Mouse (Mus musculus): Measurements from ENCODE around the gene Dnm3. TPM values are rescaled to one million over a fixed set of nuclear protein-coding genes. Genes with fewer than 3 reads are reported as not detected.

Gene Dnm3
- polyA plus RNA-seq, 1 experiment = 8.2 TPM

DNA sequence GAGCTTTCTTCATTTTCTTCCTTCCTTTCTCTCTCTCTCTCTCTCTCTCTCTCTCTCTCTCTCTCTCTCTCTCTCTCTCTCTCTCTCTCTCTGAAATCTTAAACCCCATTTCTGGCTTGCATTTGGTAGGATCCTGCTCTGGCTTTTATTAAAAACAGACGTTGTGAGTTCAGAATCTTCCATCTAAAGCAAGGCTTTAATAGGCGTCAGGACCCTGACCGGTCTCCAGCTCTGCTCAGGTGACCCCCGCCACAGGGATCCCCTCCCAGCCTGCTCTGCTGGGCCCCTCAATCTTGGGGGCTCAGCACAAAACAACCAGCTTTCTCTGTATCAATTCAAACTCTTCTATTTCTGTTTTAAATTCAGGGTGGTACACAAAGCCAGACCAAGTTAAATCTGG is 469.6 kb downstream of the Dnm3 start:
- Histone ChIP-seq H3K4me3 (ENCODE audit: insufficient read depth, low read depth, low read length) (no peak overlapping the region), H3K27me3 (replicated peaks; ENCODE audit: control insufficient read depth, insufficient read depth, low read length) (no peaks in the 10 kb centered on the region), H3K4me1 (ENCODE audit: control insufficient read depth, insufficient read depth, low read length) (peaks cover 5% of the 10 kb centered on the region; the same call in 1 of the 2 replicates), H3K27ac (ENCODE audit: insufficient read depth, low read depth, low read length) (no peak overlapping the region), H3K36me3 (ENCODE audit: control insufficient read depth, insufficient read depth, low read length) (no peaks in the 10 kb centered on the region)
- WGBS = 64% methylated on average over 4 of the region's 4 CpGs
- DNase-seq = no peak
- TF ChIP-seq CTCF (conservative IDR thresholded peaks at IDR 0.05; ENCODE audit: insufficient read depth, insufficient read length, low read depth, low read length) (no peak), POLR2A (IDR thresholded peaks at IDR 0.05; ENCODE audit: low read depth, low read length) (no peak)

DNA sequence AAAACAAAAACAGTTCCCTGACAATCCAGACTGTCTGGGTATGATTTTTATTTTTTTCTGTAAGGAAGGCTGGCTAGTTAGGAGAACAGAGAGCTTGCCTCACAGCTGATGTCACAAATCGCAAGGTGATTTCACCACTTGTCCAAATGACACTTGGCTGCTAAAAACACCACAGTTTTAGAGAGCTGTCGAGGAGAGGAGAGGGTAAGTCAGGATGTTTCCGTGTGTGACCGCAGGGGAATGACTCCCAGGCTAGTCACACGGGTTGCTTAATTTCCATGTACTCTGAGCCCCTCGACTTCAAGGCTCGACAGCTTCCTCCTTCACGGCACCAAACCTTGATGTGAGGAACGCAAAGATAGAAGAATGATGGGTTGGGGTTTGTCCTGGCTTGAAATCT is 471.7 kb downstream of the Dnm3 start:
- H3K4me1 ChIP-seq (ENCODE audit: control insufficient read depth, insufficient read depth, low read length) = peaks cover 5% of the 10 kb centered on the region; the same call in 1 of the 2 replicates
- no peaks in the 10 kb centered on the region for H3K27me3 ChIP-seq (replicated peaks; ENCODE audit: control insufficient read depth, insufficient read depth, low read length)
- no peak overlapping the region for H3K4me3 ChIP-seq (ENCODE audit: insufficient read depth, low read depth, low read length)
- WGBS = 81% methylated on average over 9 of the region's 9 CpGs
- TF ChIP-seq POLR2A (IDR thresholded peaks at IDR 0.05; ENCODE audit: low read depth, low read length) (no peak), CTCF (conservative IDR thresholded peaks at IDR 0.05; ENCODE audit: insufficient read depth, insufficient read length, low read depth, low read length) (no peak)
- H3K27ac ChIP-seq (ENCODE audit: insufficient read depth, low read depth, low read length) = no peak overlapping the region
- H3K36me3 ChIP-seq (ENCODE audit: control insufficient read depth, insufficient read depth, low read length) = no peaks in the 10 kb centered on the region
- no peak for DNase-seq

DNA sequence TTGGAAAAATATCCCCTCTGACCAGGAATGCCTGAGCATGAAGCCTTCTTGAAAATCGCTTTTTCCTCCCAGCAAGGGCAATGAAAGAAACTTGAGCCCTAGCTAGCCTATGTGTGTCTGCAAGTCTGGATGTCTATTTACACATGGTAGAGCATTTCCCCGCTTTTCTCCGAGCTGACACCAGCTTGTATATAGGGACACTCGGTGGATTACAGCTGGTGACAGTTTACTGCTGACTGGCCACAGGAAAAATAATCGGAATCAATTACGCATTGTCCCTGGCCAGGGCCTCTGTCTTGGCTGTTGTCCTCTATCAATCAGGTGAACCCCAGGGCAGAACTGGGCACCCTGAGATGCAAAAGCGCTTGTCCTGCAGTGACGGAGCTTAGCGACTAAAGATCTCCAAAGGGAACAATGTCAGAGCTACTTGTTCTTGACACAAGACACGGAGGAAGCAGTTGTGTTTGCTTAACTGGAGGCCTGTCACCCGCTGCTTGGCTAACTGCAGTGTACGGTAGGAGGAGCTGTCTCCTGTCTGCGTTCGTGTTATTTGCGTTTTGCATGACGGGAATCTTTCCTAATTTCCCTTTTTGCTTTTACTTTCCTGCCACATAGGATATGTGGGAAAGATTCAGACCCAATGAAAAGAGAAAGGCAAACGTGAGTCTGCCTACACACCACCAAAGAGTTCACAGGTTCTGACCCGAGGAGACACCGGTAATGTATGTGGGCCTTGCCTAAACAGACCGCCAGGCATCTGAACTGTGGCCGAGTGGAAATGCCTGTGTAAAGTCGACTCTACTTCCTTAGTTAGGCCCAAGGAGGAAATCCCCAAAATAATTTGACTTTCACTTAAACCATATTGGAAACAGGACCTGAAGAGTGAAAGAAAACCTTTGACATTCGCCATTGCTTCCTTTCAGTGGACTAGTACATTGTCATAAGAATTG is 472.7 kb downstream of the Dnm3 start:
- TF ChIP-seq POLR2A (IDR thresholded peaks at IDR 0.05; ENCODE audit: low read depth, low read length) (no peak), CTCF (conservative IDR thresholded peaks at IDR 0.05; ENCODE audit: insufficient read depth, insufficient read length, low read depth, low read length) (peak; percentile 79)
- Histone ChIP-seq H3K4me1 (ENCODE audit: control insufficient read depth, insufficient read depth, low read length) (peaks cover 5% of the 10 kb centered on the region; the same call in 1 of the 2 replicates), H3K36me3 (ENCODE audit: control insufficient read depth, insufficient read depth, low read length) (no peaks in the 10 kb centered on the region), H3K27ac (ENCODE audit: insufficient read depth, low read depth, low read length) (peak overlapping the region; percentile 81), H3K27me3 (replicated peaks; ENCODE audit: control insufficient read depth, insufficient read depth, low read length) (no peaks in the 10 kb centered on the region), H3K4me3 (ENCODE audit: insufficient read depth, low read depth, low read length) (peak overlapping the region; percentile 48)
- WGBS = 29% methylated on average over 23 of the region's 23 CpGs
- peak; percentile 79 for DNase-seq

DNA sequence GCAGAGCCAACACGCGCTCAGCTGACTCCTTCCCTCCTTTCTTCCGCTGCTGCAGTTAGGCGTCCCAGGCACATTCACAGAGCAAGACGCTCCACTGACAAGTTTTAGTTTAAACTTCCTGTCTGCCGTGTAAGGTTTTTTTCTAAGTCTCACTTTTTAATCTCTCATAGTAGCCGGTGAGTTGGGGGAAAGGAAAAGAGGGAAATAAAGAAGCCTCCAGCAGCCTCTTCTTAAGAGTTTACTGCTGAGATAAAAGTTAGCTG is 473.4 kb downstream of the Dnm3 start:
- Histone ChIP-seq H3K27me3 (replicated peaks; ENCODE audit: control insufficient read depth, insufficient read depth, low read length) (no peaks in the 10 kb centered on the region), H3K36me3 (ENCODE audit: control insufficient read depth, insufficient read depth, low read length) (no peaks in the 10 kb centered on the region), H3K4me3 (ENCODE audit: insufficient read depth, low read depth, low read length) (no peak overlapping the region), H3K4me1 (ENCODE audit: control insufficient read depth, insufficient read depth, low read length) (peaks cover 7% of the 10 kb centered on the region; the same call in 1 of the 2 replicates), H3K27ac (ENCODE audit: insufficient read depth, low read depth, low read length) (no peak overlapping the region)
- DNase-seq = no peak
- TF ChIP-seq CTCF (conservative IDR thresholded peaks at IDR 0.05; ENCODE audit: insufficient read depth, insufficient read length, low read depth, low read length) = no peak
- no peak for TF ChIP-seq POLR2A (IDR thresholded peaks at IDR 0.05; ENCODE audit: low read depth, low read length)
- 53% methylated on average over 7 of the region's 7 CpGs for WGBS

DNA sequence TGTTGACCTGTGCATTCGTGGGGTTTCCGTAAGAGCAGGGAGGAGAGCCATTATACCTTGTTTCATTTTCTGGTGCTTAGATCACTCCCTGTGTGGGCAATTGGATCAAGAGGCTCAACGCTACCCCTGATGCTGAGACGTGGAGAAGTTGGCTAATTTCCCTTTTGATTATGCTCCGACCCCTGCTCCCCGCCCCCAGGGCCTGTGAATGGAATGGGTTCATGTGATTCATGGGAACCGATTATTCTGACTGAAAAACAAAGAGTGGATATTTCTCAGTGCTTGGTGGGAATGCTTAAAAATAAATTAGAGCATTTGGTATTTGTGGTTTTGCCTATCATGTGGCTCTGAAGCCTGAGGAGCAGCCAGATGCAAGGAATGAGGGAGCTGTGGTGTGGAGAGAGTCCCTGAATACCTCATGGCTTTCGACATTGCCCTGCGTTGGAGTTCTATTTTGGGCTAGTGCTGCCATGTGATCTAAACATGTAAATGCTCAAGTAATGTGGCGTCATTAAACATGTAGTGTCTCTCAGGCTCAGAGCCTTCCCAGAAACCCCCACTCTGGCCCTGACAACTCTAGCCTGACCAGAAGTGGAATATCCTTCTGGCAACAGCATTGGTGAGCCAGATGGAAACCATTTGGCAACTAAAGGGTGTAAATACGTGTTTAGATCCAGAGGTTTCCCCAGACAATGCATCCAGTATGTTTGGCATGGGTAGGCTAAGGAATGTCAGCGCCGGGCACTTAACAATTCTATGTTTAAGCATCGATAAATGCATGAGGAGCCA is 473.9 kb downstream of the Dnm3 start:
- H3K4me3 ChIP-seq (ENCODE audit: insufficient read depth, low read depth, low read length) = no peak overlapping the region
- 64% methylated on average over 14 of the region's 14 CpGs for WGBS
- no peak for DNase-seq
- no peaks in the 10 kb centered on the region for H3K27me3 ChIP-seq (replicated peaks; ENCODE audit: control insufficient read depth, insufficient read depth, low read length)
- H3K36me3 ChIP-seq (ENCODE audit: control insufficient read depth, insufficient read depth, low read length) = no peaks in the 10 kb centered on the region
- TF ChIP-seq POLR2A (IDR thresholded peaks at IDR 0.05; ENCODE audit: low read depth, low read length) = no peak
- no peak for TF ChIP-seq CTCF (conservative IDR thresholded peaks at IDR 0.05; ENCODE audit: insufficient read depth, insufficient read length, low read depth, low read length)
- H3K27ac ChIP-seq (ENCODE audit: insufficient read depth, low read depth, low read length) = no peak overlapping the region
- H3K4me1 ChIP-seq (ENCODE audit: control insufficient read depth, insufficient read depth, low read length) = peaks cover 7% of the 10 kb centered on the region; the same call in 1 of the 2 replicates

DNA sequence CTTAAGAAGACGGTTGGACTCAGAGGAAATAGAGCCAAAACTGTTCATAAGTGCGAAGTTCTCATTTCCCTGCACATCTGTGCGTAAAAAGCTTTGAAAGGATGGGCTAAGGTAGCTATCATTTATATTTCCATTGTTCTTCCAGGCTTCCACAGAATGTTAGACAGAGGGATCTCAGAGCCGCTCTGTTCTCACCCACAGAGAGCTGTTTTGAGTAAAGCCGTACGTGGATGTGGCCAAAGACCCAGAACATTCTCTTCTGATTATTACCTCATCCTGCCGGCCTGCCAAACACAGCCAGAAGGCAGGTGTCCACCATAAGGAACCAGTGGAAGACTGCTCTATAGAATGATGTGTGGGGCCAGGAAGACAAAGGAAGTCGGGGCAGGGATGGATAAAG is 476.5 kb downstream of the Dnm3 start:
- Histone ChIP-seq H3K4me1 (ENCODE audit: control insufficient read depth, insufficient read depth, low read length) (peaks cover 7% of the 10 kb centered on the region; the same call in 1 of the 2 replicates), H3K27me3 (replicated peaks; ENCODE audit: control insufficient read depth, insufficient read depth, low read length) (no peaks in the 10 kb centered on the region), H3K4me3 (ENCODE audit: insufficient read depth, low read depth, low read length) (no peak overlapping the region), H3K36me3 (ENCODE audit: control insufficient read depth, insufficient read depth, low read length) (no peaks in the 10 kb centered on the region), H3K27ac (ENCODE audit: insufficient read depth, low read depth, low read length) (no peak overlapping the region)
- no peak for TF ChIP-seq POLR2A (IDR thresholded peaks at IDR 0.05; ENCODE audit: low read depth, low read length)
- TF ChIP-seq CTCF (conservative IDR thresholded peaks at IDR 0.05; ENCODE audit: insufficient read depth, insufficient read length, low read depth, low read length) = no peak
- no peak for DNase-seq
- 80% methylated on average over 8 of the region's 8 CpGs for WGBS

DNA sequence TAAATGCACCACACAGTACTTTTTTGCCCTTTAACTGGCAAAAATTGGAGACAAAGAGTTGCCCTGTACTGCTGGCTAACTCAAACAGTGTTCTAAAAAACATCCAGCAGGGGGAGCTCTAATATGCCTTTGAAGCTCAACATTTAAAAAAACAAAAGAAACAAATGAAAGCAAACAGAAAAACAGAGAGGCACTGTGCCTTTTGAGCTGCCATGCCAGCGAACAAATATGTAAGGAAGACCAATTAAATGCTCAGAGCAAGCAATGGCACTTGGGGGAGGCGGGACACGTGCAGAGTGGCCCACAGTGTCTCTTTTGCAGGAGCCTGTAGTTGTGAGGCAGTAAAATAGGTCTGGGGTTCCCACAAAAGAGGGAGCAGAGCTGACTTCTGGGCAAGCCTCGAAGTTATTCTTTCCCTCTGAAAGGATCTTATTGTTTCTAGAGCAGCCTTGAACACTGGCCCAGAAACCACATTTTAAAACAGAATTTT is 477.9 kb downstream of the Dnm3 start:
- DNase-seq = peak; percentile 76
- WGBS = 10% methylated on average over 4 of the region's 4 CpGs
- no peak overlapping the region for H3K27ac ChIP-seq (ENCODE audit: insufficient read depth, low read depth, low read length)
- no peaks in the 10 kb centered on the region for H3K36me3 ChIP-seq (ENCODE audit: control insufficient read depth, insufficient read depth, low read length)
- peaks cover 5% of the 10 kb centered on the region; the same call in 1 of the 2 replicates for H3K4me1 ChIP-seq (ENCODE audit: control insufficient read depth, insufficient read depth, low read length)
- H3K4me3 ChIP-seq (ENCODE audit: insufficient read depth, low read depth, low read length) = peak overlapping the region; percentile 30; the same call in 1 of the 2 replicates
- H3K27me3 ChIP-seq (replicated peaks; ENCODE audit: control insufficient read depth, insufficient read depth, low read length) = no peaks in the 10 kb centered on the region
- 0 out of 2 replicates have a peak, but pooled peaks have one; percentile 10 for TF ChIP-seq CTCF (conservative IDR thresholded peaks at IDR 0.05; ENCODE audit: insufficient read depth, insufficient read length, low read depth, low read length)
- TF ChIP-seq POLR2A (IDR thresholded peaks at IDR 0.05; ENCODE audit: low read depth, low read length) = no peak

All from kidney, adult 2 months (tissue).